Mouse (Mus musculus) retina, embryonic 14.5 days (tissue): Measurements from ENCODE around the gene C5ar2.
"Not testable (repeated sequence)": the region's sequence is repeated elsewhere in the genome, so short reads cannot be mapped to it uniquely, and the experiment has no call there.

Experiments used
- DNase-seq: peaks from one replicate; pipeline ENCODE4 v3.0.0-alpha.2; 2015; ENCODE audit warnings: low spot score

The C5ar2 gene

DNA sequence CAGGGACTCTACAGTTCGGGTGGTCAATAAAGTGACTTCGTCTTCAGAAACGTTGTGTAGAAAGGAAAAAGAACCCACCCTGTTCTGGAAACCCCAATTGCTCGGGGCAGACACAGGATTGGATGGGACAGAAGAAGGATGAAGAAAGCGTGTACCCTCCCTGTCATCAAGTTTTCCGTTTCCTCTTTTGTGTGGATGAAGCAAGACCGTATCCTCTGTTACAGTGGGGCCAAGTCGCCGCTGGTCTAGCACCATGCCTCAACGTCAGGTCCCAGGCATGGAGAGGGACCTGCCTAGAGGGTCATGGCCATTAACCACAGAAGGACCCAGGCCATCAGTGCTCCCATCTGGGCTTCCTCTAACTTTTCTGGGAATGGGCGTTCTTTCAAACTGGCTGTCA, 13.9 kb upstream of the C5ar2 start:
- DNase-seq: no peak

DNA sequence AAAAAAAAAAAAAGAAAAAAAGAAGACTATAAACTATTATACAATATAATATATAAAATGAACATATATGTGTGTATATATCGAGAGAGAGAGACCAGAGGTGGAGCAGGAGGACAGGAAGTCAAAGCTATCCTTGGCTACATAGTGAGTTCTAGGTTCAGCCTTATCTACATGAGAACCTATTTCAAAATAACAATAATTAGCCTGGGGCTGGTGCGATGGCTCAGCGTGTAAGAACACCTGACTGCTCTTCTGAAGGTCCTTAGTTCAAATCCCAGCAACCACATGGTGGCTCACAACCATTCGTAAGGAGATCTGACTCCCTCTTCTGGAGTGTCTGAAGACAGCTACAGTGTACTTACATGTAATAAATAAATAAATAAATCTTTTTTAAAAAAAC, 12.0 kb upstream of the C5ar2 start:
- not testable (repeated sequence) for DNase-seq

DNA sequence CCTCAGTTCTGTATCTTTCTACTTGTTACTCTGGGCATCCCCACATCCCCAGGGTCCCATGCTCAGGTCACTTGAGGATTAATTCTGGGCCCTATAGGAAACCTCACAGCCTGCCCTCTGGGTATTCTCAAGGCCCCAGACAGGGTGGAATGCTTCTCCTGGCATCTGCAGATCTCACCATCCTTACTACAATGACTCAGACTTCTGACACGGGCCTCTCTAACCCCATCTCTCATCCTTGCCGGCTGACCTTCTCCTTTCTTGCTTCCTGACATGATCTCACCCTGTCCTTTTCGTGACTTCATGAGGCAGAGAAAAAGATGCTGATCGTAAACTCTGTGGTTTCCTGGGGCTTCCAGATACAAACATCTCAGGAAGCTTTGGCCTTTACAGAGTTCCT, 10.2 kb upstream of the C5ar2 start:
- DNase-seq: no peak

DNA sequence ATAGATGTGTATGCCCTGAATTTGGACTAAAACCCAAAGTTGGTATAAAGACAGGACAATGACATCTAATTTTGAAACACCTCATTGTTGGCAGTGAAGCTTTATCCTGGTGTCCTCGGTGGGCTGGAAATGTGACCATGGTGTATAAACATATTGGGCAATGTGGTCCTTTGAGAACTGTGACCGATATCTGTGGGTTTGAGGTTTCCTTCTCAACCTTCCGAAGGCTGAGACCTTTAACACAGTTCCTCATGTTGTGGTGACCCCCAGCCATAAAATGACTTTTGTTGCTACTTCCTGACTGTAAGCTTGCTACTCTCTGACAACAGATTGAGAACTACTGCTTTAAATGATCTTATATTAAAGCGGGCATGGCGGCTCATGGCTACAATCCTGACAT, 6.7 kb upstream of the C5ar2 start:
- no peak for DNase-seq

DNA sequence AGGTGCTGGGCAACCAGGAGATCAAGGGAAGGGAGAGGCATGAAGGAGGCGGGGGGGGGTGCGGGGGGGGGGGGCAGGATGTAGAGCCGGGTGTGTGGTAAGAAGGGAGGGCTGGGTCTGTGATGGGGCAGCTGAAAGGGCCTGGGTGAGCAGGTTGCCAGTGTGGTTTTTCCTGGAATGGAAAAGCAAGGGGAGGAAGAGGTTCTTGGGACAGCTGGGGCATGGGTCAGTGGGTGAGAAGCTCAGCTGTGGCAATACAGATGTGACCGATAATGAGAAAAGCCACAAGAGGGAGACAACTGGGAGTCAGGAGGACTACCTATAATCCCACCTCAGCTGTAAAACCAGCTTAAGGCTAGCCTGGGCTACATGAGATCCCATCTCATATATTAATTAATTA, 2.0 kb upstream of the C5ar2 start:
- no peak for DNase-seq

DNA sequence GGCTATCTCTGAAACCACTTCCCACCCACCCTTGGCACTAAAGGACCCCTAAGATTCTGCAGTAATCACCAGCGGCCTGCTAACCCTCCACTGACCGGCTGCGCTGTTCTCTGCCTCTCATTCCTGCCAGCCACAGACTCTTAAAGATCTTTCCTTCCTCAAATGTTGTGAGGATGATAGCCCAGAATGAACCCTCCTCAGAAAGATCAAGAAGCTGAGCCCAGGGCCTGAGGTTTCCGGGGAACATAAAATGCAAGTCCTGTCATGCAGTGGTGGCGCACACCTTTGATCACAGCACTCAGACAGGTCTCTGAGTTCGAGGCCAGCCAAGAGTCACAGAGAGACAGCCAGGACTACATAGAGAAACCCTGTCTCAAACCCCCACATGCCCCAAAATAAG, 1.8 kb downstream of the C5ar2 start:
- no peak for DNase-seq

DNA sequence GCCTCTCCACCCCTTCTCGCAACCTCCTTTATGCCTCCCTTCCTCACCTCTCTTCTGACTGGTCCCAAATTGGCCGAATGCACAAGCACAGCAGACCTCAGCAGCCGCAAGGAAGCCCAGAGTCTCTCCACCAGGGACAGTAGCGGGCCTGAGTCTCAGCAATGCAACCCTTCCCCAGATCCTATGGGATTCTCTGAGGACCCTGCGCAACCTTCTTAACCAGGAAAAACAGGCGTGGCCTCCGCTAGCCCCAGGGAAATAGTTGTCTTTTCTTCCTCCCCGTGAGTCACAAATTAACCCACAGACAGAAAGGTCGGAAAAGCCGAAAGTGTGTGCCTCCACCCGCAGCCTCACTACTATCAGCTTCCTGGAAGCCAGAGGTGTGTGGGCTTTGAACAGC, 2.2 kb downstream of the C5ar2 start:
- DNase-seq: no peak

DNA sequence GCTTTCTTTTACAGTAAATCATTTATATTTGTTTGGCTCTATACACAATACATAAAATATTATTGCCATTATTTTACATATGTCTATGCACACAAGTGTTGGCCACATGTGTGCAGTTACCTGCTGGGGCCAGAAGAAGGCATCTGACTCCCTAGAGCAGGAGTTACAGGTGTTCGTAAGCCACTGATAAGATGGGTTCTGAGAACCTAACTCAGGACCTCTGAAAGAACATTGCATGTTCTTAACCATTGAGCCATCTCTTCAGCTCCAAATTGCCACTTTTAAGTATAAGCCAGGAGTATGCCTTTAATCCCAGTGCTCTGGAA, 3.0 kb downstream of the C5ar2 start:
- no peak for DNase-seq

DNA sequence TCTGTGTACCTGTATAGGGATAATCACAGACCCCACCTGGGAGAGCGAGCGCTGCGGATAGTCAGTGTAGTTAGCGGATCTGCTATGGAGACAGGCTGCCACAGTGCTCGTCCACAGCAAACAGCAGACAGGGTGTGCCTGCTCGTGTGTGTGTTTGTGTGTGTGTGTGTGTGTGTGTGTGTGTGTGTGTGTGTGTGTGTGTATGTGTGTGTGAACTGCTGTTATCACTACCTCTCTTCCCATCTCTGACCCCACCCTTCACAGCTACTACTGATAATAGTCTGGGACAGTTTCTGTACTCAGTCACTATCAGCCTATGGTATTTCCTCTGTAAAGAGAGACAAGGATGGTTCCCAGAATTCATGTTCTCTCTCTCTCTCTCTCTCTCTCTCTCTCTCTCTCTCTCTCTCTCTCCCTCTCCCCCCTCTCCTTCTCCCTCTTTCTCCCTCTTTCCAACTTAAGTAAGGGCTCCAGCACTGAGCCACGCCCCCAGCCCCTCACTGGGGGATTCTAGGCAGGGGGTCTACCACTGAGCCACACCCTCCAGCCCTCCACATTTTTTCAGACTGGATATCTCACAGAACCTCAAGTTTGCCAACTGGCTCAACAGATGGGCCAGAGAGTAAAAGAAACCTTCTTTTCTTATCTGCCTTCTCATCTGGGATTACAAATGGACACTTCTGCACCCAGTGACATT, 3.5 kb downstream of the C5ar2 start:
- no peak for DNase-seq

DNA sequence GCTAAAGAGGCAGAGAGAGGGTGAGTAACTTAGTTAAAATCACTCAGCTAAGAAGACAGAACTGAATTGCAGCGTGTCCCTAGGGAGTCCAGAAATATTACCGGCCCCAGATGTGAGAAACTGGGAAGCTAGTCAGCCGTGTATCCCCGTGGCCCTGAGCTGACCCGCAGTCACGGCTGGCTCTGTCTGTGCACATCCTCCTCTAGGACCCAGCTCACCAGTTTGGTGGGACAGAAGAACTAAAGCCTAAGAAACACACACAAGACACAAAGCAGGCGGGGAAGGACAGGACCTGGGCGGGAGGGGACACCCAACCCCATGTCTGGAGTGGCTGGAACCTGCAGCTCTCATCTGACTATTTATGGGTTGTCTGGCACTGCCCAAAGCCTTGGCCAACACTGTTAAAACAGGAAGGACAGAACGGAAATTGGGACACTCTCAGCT, 4.4 kb downstream of the C5ar2 start:
- DNase-seq: no peak

DNA sequence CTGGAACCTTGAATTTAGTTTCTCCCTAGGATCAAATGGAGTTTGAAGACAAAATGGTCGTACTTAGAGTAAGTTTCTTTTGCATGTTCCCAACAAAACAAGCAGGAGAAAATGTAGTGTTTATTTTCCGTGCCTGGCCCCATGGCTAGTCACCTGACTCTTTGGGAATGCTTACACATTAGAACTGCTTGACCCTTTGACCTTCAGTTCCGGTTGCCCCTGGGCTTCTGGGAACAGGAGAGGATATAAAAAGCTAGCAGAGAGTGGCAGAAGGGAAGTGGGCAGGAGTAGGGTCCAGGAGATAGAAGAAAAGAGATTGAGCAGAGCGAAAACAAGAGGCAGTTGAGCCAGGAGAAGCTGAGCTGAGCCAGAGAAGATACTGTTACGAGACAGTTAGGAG, 14.1 kb downstream of the C5ar2 start:
- peak; percentile 35 for DNase-seq

DNA sequence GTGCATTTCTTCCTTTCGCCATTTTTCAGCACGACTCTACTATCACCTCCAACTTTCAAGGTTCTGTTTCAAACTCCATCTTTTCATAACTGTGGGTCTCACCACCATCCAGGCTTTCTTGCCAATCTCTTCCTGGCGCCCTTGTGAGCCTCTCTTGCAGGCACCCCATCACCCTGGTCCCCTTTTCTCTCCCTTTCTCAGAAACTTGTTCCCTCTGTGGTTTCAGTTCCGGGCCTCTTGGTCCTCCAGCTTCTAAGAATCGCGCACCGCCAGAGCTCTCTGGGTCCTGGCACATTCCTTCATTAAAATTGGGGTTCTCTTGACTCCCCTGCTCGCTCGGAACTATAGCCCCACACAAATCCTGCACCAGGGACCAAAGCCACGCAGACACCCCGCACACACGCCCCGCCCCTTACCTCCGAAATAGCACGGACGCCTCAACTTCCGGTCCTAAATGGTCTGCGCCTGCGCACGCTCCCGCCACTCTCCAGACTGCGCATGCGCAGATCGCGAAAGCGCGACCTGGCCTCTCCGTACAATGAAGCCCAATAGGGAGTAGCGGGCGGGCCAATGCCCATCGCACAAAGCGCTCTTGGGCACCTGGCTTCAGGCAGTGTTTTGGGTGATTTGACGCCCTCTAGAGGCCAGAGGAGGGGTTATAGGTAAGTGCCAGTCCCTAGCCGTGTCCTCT, 22.2 kb downstream of the C5ar2 start, which contains the start of gene Dhx34:
TSS of gene Dhx34 (minus strand) at position 456 of the 691 bp plus-strand sequence.
- peak; percentile 98 for DNase-seq

DNA sequence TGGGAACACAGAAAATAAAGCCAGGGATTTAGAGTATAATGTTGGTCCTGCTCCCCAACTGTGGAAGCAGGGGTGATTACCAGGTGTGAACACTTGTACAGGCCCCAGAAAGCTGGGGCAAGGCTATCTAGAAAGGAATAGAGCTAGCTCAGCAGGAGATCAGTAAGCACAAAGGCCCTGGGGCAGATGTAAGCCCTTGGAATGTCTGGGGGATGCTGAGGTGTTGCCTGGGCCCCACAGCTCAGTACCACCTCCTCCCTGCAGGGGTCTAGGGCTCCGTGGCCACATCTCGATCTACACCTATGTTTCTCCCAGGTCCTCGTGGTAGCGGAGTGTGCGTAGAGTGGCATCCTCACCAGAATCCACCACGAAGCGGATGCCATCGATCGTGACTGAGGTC, 30.0 kb downstream of the C5ar2 start:
- DNase-seq: no peak

DNA sequence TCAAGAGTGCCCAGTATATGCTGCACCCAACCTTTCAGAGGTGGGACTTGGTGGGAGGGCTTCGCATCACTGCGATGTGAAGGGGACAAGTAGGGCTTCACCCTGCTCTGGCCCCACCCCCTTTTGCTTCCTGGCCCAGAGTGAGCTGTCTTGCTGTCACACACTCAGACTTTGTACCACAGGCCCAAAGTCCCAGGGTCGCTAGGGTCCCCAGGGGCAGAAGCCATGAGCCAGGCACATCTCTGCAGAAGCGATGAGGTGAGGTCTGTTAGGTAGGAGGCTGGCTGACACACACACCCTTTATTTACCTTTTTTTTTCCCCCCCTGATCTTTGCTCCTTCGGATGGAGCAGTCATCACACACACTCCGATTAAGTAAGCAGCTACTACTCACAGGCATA, 30.8 kb downstream of the C5ar2 start:
- no peak for DNase-seq

DNA sequence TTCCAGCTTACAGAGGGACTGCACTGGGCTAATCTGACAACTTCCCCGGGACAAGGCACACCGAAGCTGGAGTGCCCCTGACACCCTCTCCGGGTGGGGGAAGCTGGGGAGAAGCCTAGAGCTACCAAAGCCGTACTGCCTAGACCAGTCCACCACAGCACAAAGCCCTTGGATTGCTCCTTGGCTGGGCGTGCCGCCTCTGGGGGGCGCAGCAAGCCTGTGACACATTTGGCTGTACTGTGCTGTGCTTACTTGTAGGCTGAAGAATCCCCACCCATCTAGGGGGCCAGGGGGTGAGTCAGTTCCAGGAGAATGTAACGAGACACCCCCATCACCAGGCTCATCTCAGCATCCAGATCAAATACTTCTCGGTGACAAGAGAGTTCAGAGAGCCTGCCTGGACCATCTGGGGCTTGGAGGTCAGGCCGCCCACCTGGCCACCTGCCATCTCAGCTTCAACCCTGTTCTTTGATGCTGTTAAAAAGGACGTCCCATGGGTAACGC, 33.0 kb downstream of the C5ar2 start:
- DNase-seq: no peak

DNA sequence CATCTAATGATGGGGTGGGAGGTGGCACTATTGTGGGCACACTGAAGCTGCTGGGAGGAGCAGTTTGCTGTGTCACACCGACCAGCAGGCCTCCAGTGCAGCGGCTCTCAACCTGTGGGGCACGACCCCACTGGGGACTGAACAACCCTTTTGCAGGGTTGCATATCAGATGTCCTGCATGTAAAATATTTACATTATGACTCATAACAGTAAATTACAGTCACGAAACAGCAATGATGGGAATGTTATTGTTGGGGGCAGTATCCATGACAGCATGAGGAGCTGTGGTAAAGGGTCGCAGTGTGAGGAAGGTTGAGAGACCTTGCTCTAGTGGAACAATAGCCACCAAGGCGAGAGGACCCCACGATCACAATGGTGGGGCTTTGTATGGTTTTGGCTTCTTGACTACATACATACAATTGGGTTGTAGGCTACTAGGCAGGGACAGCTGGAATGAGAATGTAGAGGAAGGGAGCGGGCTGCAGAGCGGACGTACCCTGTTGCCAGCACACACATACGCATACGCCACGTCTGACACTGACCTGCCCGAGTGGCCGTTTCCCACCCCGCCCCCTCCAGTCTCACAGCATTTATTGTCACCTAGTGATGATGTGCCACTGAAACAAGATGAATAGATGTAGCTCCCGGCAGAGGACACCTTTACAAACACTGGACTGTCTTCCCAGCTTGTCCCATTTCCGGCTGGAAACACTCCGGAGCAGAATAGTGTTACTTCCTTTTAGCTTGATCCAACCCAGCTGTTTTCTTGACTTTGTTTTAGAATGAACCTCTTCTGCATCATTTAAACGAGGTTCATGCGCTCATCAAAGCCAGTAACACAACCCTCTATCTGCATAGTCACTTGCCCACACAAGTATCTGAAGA, 34.9 kb downstream of the C5ar2 start:
- DNase-seq: no peak

DNA sequence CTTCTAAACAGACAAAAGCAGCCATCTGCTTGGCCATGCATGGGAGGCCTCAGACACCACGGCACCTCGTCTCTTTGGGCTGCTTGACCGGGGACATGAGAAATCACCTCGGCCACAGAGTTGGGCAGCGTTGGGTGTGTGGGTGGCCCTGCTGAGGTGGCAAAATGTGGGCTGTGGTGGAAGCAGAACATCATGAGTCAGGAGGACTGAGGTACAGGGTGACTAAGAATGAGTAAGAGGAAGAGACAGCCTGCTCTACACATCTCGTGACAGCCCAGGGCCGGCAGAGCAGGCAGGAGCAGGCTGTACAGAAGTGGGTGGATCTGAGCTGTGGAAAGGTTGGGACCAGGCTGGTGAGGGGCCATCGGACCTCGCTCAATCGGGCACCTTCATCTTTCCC, 36.5 kb downstream of the C5ar2 start:
- DNase-seq: no peak

DNA sequence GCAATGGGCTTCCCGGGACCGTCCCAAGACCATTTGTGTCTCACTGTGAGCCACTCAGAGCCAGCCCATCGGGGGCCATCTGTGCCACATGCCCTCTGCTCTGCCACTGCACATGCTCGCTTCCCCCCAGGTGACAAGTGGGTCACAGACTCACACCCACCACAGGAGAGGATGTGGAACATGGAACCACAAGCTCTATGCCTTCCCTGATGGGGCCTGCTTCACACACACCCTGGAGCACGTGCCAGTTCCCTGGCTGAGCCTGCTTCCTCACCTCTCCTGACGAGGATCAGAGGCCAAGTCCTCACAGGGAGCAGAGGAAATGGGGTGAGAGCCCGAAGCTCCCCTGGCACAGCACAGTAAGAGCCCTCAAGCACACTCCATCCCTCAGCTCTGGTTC, 36.9 kb downstream of the C5ar2 start:
- DNase-seq: no peak

DNA sequence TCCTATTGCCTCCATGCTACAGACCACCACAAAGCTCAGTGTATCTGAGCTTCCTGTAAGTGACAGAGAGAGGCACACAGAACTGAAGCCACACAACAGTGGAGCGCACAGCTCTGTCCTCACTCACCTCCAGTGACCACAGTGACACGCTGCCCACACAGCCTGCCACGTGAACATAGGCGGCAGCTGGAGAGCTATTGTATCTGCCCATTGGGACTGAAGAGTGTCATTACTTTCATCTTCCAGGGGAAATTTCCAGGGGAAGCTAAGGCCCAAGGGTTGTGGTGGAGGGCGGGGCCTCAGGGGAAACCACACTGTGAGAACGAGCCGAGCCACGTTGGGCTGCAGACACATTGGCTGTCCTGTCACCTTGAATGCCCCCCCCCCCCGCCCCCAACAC, 39.2 kb downstream of the C5ar2 start:
- no peak for DNase-seq

DNA sequence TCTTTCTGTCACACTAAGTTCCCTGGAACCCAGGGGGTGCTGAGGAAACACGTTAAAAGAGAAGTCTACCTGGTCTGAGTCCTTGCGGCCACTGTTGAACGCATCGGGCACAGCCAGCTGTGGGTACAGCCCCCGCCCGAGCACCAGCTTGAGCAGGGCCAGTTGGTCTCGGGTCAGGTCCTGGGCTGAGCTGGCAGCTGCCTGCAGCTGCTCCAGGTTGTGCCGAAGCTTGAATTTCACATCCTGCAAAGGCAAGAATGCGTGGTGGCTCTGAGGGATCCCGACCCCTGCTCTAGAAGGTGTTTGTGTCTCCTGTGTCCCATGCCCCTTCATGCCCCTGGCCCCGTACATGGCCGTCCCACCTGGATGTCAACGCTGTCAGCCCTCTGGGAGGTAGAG, 40.5 kb downstream of the C5ar2 start:
- no peak for DNase-seq

DNA sequence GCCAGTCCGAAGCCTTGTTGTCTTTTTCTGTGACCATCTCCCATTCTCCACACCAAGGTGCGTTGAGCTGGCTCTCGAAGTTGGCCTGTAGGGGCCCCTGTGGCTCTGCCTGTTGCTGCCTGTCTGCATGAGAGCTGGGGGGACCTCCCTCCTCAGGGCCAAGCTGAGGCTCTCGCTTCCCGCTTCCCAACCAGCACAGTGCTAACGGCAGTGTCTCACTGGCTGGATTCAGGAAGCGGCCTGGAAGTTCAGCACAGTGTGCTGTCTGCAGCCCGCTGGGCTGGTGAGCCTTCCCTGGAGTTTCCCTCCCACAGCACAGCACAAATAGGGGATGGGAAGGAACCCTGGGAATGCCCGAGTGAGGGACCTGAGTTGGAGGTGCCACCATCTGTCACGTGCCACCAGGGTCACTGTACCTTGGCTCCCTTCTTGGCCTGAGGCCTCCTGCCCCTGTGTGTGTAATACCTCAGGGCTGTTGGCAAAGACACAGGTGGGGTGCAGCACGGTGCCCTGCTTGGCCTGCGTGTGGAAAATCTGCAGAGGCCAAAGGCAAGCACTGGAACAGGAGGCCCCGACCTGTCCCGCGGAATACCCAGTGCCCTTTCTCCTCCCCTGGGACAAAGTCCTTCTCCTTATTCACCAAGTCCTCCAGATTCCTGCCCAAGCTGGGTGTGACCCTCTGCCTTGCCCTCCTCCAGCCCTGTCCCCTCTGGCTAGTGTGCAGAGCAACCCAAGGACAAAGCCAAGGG, 41.0 kb downstream of the C5ar2 start:
- DNase-seq: no peak

DNA sequence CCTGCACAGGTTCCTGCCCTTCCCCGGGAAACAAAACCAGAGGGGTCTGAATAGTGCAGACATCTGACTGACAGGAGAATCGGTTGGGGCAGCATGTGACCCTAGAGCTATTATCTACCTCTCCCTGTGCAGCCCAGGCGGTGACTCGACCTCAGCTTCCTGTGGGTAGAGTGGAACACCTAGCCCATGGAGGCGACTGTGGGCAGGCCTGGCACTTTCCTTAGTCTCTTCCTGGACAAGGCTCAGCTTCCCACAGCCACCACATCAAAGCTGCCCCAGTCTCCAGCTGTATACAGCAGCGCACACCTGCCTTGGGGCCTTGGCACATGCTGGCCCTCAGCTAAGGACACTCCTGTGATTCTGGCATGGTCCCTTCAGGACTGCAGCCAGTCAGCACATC, 42.8 kb downstream of the C5ar2 start:
- DNase-seq: no peak
